Mouse (Mus musculus) spleen, postnatal 10 days (tissue): ENCODE measurements around the gene Zfyve27.

Source experiments
- DNase-seq, 2 experiments: peaks; one replicate each; pipeline ENCODE4 v3.0.0; 2021 to 2022; ENCODE audit warnings: low spot score in 2 of 2

Gene Zfyve27

GRCm38 (mm10) chr19:42237602-42238340 is 74.0 kb downstream of the Zfyve27 start:
- DNase-seq = no peak

GRCm38 (mm10) chr19:42238341-42238715 is 74.6 kb downstream of the Zfyve27 start:
- no peak for DNase-seq

GRCm38 (mm10) chr19:42240881-42241280 is 77.1 kb downstream of the Zfyve27 start:
- DNase-seq = no peak

GRCm38 (mm10) chr19:42243401-42243800 is 79.7 kb downstream of the Zfyve27 start:
- DNase-seq = no peak
